ENCODE assay signal across 8 mouse cellular contexts in the genomic region with DNA sequence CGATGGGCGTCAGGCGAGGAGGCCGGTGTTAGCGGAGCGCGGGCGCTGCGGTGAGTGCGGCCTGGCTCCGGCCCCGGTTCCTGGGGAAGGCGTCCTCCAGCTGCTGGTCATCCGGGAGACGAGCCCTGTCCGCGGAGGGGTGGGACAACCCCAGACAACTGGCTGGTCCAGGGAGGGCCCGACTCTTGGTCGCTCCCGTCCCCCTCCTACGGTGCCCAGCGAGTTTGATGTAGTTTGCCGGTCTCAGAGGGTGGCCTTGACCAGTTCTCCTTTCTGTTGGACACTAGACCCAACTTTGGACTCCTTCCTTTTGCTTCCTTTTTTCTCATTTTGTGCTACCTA. TPM values are rescaled to one million over a fixed set of nuclear protein-coding genes. Genes with fewer than 3 reads are reported as not detected.
DNase-seq lines count a peak whose midpoint lies in the region; ATAC-seq and TF ChIP-seq lines count a peak whose summit lies in the region.

No protein-coding gene starts in this region.

- H3K9me3 ChIP-seq in heart, embryonic 10.5 days = no peaks in the 10 kb centered on the region
- H3K9me3 ChIP-seq in ES-Bruce4 (replicated peaks; ENCODE audit: control insufficient read depth, insufficient read depth, low read length, poor library complexity, severe bottlenecking) = no peaks in the 10 kb centered on the region
- no peaks in the 10 kb centered on the region for H3K9me3 ChIP-seq in hindbrain, embryonic 10.5 days

- DNase-seq in heart, embryonic 10.5 days (ENCODE audit: low spot score) = no peak
- no peak for DNase-seq in heart, adult 8-10 months (ENCODE audit: low spot score)
- no peak for DNase-seq in hindbrain, embryonic 10.5 days (ENCODE audit: low spot score)
- no peak for DNase-seq in ovary, adult 18-20 months (ENCODE audit: low spot score)
- DNase-seq in left cerebral cortex, postnatal 36 days (ENCODE audit: low spot score in 2 of 2) = no peak

- peak overlapping the region; percentile 41 for H3K9ac ChIP-seq in ES-Bruce4 (ENCODE audit: low read depth, poor library complexity, severe bottlenecking)

- TF ChIP-seq POLR2A in ES-Bruce4 (IDR thresholded peaks at IDR 0.05; ENCODE audit: insufficient read depth, low read length) = no peak

- 0% methylated on average over 23 of the region's 23 CpGs for WGBS in heart, embryonic 10.5 days
- under 1% methylated on average over 23 of the region's 23 CpGs for WGBS in hindbrain, embryonic 10.5 days

- H3K27me3 ChIP-seq in heart, embryonic 10.5 days (ENCODE audit: insufficient read depth, poor library complexity, severe bottlenecking) = no peaks in the 10 kb centered on the region
- no peaks in the 10 kb centered on the region for H3K27me3 ChIP-seq in ES-Bruce4 (ENCODE audit: control insufficient read depth, insufficient read depth, low read length, poor library complexity, severe bottlenecking)
- peaks cover 4% of the 10 kb centered on the region; the same call in 1 of the 2 replicates for H3K27me3 ChIP-seq in hindbrain, embryonic 10.5 days (ENCODE audit: insufficient read depth, poor library complexity, severe bottlenecking)

- peak overlapping the region; percentile 93 for H3K4me3 ChIP-seq in heart, embryonic 10.5 days
- H3K4me3 ChIP-seq in ES-Bruce4 (ENCODE audit: low read depth, low read length) = peak overlapping the region; percentile 59
- H3K4me3 ChIP-seq in hindbrain, embryonic 10.5 days = peak overlapping the region; percentile 82

- H3K4me1 ChIP-seq in heart, embryonic 10.5 days = peaks cover 8% of the 10 kb centered on the region
- H3K4me1 ChIP-seq in ES-Bruce4 (ENCODE audit: control insufficient read depth, insufficient read depth, low read length) = peaks cover 1% of the 10 kb centered on the region
- H3K4me1 ChIP-seq in hindbrain, embryonic 10.5 days (replicated peaks) = peaks cover 10% of the 10 kb centered on the region

- no peak for TF ChIP-seq CTCF in ES-Bruce4 (IDR thresholded peaks at IDR 0.05; ENCODE audit: low read depth, low read length)

- intact Hi-C loops in left cerebral cortex, postnatal 36 days (cut with DNase I) = loop anchor here (1.0 kb wide), 2 partner anchors 32 to 849 kb away; no protein-coding TSS in a partner anchor

- 0 out of 2 replicates have a peak, but pooled peaks cover 7% of the 10 kb centered on the region for H3K36me3 ChIP-seq in heart, embryonic 10.5 days
- no peaks in the 10 kb centered on the region for H3K36me3 ChIP-seq in ES-Bruce4 (ENCODE audit: control insufficient read depth, insufficient read depth, low read length, poor library complexity, severe bottlenecking)
- H3K36me3 ChIP-seq in hindbrain, embryonic 10.5 days = peaks cover 4% of the 10 kb centered on the region; the same call in 1 of the 2 replicates

- peak overlapping the region; percentile 91 for H3K27ac ChIP-seq in heart, embryonic 10.5 days
- no peak overlapping the region for H3K27ac ChIP-seq in ES-Bruce4 (ENCODE audit: insufficient read depth, low read length)
- H3K27ac ChIP-seq in hindbrain, embryonic 10.5 days = peak overlapping the region; percentile 93

- peak; percentile 49 for ATAC-seq in megakaryocyte, adult 5-6 weeks (ENCODE audit: poor library complexity, severe bottlenecking)
- no peak for ATAC-seq in megakaryocyte progenitor cell, adult 5-6 weeks (replicated peaks; ENCODE audit: poor library complexity)

- no peak for TF ChIP-seq EP300 in ES-Bruce4 (IDR thresholded peaks at IDR 0.05; ENCODE audit: insufficient read depth, low read depth, low read length)

RNA-seq across cellular contexts. Expression of gene Usp8, which starts 0.3 kb away (rescaled TPM):
- polyA plus RNA-seq in heart, embryonic 10.5 days (2016; fragmentation: Nextera tagmentation; extraction: Ambion mirVana) = 40.3 and 42.4 TPM in 2 replicates
- total RNA-seq in heart, adult 8-10 months (2022) = 10 to 100 TPM; 25.9 to 29.4 (median 27.3) TPM
- polyA plus RNA-seq in ES-Bruce4 (2011; ENCODE audit: insufficient read depth, insufficient read length, low read depth, missing spikeins) = 66.3 and 75.3 TPM in 2 replicates
- 34.3 and 38.7 TPM in 2 replicates for polyA plus RNA-seq in hindbrain, embryonic 10.5 days (2016; fragmentation: Nextera tagmentation; extraction: Ambion mirVana)
- total RNA-seq in megakaryocyte, adult 5-6 weeks (2015) = 65.6 and 66.3 TPM in 2 replicates
- 68.0 and 88.7 TPM in 2 replicates for total RNA-seq in megakaryocyte, adult 5-6 weeks (2017)
- 48.5 and 52.0 TPM in 2 replicates for total RNA-seq in megakaryocyte progenitor cell, adult 5-6 weeks (2015)
- total RNA-seq in megakaryocyte progenitor cell, adult 5-6 weeks (2017) = 52.0 and 62.6 TPM in 2 replicates
- 10 to 100 TPM; 44.6 to 48.4 TPM for total RNA-seq in left cerebral cortex, postnatal 36 days (2021)

RNA-seq across cellular contexts. Expression of gene Gabpb1, which starts 31.3 kb away (rescaled TPM):
- polyA plus RNA-seq in heart, embryonic 10.5 days (2016; fragmentation: Nextera tagmentation; extraction: Ambion mirVana) = 42.3 and 48.6 TPM in 2 replicates
- 10 to 100 TPM in 3 of 4 experiments, 1 to 10 TPM in 1; 9.6 to 17.7 (median 14.0) TPM for total RNA-seq in heart, adult 8-10 months (2022)
- polyA plus RNA-seq in ES-Bruce4 (2011; ENCODE audit: insufficient read depth, insufficient read length, low read depth, missing spikeins) = 70.4 and 72.3 TPM in 2 replicates
- 70.9 and 75.8 TPM in 2 replicates for polyA plus RNA-seq in hindbrain, embryonic 10.5 days (2016; fragmentation: Nextera tagmentation; extraction: Ambion mirVana)
- total RNA-seq in megakaryocyte, adult 5-6 weeks (2015) = 33.0 and 34.7 TPM in 2 replicates
- 23.5 and 29.8 TPM in 2 replicates for total RNA-seq in megakaryocyte, adult 5-6 weeks (2017)
- 47.8 and 57.2 TPM in 2 replicates for total RNA-seq in megakaryocyte progenitor cell, adult 5-6 weeks (2015)
- 26.8 and 40.8 TPM in 2 replicates for total RNA-seq in megakaryocyte progenitor cell, adult 5-6 weeks (2017)
- 10 to 100 TPM; 17.2 to 22.7 TPM for total RNA-seq in left cerebral cortex, postnatal 36 days (2021)
